Mouse (Mus musculus) brown adipose tissue, adult 24 weeks (tissue): ENCODE measurements around the gene Lilr4b. TPM values are rescaled to one million over a fixed set of nuclear protein-coding genes. Genes with fewer than 3 reads are reported as not detected.
"Not testable (repeated sequence)": the region's sequence is repeated elsewhere in the genome, so short reads cannot be mapped to it uniquely, and the experiment has no call there.

Experiments
- H3K27ac ChIP-seq: fragments of 200-500 bp; replicated peaks from 2 replicates; pipeline ENCODE4 v1.5.1; 2012; ENCODE audit warnings: low read depth, mild to moderate bottlenecking, low read length
- H3K4me1 ChIP-seq: fragments of 200-500 bp; 2 replicates; pipeline ENCODE4 v1.6.1; 2012; ENCODE audit warnings: low read length, mixed read lengths; ENCODE audit not compliant: control insufficient read depth, insufficient read depth, insufficient read length
- H3K4me3 ChIP-seq: fragments of 200-500 bp; 2 replicates; pipeline ENCODE4 v1.5.1; 2012; ENCODE audit warnings: low read depth, mild to moderate bottlenecking, low read length, moderate library complexity; ENCODE audit not compliant: insufficient read depth
- polyA plus RNA-seq: library from polyadenylated mRNA; stranded (reverse); fragments of >200 nt; gene quantifications from 2 replicates; pipeline ENCODE4 v1.2.4, GENCODE M21; 2012; ENCODE audit not compliant: missing spikeins, insufficient read depth, insufficient read length

Lilr4b gene
- 1.0 and 2.3 TPM in 2 replicates for polyA plus RNA-seq

DNA sequence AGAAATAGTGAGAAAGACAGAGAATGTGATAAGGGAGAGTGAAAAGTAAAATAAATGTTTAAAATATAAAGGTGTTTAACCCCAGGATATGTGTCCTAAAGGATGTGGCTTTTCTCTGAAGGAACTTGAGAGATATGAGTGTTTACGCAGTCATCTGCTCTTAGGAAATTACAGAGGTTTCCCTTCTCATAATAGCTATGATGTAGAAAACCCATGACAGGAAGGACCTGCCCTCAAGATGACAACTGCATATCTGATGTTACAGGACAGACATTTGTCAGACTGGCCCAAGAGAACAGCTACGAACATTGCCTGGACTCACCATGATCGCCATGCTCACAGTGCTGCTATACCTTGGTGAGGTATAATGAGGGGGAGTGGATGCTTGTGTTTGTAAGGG is at the start of gene Lilr4b, which contains the start of gene Gm49339:
TSS of gene Lilr4b (plus strand) at position 236 of the 400 bp plus-strand sequence.
TSS of gene Gm49339 (plus strand) at position 216 of the 400 bp plus-strand sequence.
- not testable (repeated sequence) for H3K4me1 ChIP-seq
- H3K4me3 ChIP-seq, result peak within 1 kb of the TSS; percentile 25
- peak within 1 kb of the TSS; percentile 24 for H3K27ac ChIP-seq

DNA sequence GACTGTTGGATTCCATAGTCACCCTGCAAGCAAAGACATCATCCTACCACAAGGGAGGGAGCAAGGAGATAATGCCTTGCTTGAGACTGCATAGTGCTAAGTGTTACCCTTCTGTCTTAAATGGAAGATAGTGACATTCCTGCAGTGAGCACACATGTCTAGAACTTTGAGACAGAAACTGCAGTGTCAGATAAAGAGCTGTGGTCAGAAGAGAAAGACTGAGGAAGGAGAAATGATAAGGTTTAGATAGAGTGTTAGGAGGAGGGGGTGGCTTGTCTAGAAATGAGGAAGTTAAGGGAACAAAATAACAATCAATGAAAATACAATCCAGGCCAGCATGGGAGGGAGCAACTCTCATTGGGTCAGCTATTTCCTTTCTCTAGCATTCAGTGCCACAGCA is 47.5 kb upstream of the Lilr4b start:
- H3K27ac ChIP-seq, result no peak overlapping the region
- H3K4me1 ChIP-seq, result no peaks in the 10 kb centered on the region
- H3K4me3 ChIP-seq, result no peak overlapping the region

DNA sequence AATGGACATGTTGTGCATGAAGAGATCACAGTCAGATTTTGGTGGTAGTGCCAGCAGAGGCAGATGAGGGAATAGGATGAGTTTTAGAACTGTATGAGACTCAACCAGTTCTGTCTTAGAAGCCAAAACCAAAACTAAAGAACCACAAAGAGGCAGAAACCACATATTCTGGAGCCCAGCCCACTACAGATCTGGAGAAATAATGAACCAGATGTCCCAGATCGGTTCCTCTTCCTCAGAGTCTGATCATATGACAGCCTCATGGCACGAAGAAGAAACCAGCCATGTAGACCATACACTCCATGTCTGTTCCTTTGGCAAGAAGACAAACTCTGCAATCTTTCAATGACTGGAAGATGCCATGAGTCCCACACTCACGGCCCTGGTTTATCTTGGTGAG is 44.7 kb upstream of the Lilr4b start:
- Histone ChIP-seq H3K4me3 (no peak overlapping the region), H3K27ac (no peak overlapping the region), H3K4me1 (no peaks in the 10 kb centered on the region)

DNA sequence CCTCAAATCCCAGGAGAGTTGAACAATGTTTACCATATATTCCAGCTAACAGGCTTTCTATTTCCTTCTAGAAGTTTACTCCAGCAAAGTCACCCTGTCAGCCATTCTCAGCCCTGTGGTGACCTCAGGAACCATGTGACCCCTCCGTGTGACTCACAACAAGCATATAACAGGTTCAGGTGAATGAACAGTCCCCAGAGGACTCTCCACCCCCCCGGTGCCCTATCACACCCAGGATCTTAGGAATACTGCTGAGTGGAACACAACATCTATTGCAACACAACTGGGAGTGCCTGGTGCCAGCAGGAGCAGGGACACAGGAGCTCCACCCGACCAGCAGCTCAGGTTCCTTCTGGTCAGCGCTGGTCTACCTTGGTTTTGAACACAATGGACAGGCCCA is 28.8 kb upstream of the Lilr4b start:
- H3K4me3 ChIP-seq, result no peak overlapping the region
- H3K27ac ChIP-seq, result peak overlapping the region; percentile 1; the same call in 1 of the 2 replicates
- H3K4me1 ChIP-seq, result no peaks in the 10 kb centered on the region

DNA sequence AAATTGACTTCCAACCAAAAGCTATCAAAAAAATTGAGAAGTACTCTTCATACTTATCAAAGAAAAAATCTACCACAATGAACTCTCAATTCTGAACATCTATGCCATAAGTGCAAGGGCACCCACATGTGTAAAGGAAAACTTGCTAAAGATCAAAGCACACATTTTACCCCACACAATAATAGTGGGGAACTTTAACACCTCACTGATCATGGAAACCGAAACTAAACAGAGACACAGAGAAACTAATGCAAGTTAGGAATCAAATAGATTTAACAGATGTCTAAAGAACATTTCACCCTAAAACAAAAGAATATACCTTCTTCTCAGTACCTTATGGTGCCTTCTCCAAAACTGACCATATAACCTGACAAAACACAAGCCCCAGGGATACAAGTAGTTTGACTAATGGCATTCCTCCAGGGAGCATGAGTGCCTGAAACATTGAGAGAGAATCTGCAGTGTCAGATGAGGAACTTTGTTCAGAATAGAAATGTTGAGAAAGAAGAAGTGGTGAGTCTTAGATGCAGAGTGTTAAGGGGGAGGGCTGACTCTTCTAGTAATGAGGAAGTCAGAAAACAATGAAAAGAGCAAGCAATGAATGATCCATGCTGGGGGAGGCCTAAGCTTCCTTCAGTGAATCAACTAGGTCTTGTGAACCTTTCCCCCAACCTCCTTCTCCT is 26.7 kb upstream of the Lilr4b start:
- H3K27ac ChIP-seq, result no peak overlapping the region
- H3K4me3 ChIP-seq, result no peak overlapping the region
- no peaks in the 10 kb centered on the region for H3K4me1 ChIP-seq

DNA sequence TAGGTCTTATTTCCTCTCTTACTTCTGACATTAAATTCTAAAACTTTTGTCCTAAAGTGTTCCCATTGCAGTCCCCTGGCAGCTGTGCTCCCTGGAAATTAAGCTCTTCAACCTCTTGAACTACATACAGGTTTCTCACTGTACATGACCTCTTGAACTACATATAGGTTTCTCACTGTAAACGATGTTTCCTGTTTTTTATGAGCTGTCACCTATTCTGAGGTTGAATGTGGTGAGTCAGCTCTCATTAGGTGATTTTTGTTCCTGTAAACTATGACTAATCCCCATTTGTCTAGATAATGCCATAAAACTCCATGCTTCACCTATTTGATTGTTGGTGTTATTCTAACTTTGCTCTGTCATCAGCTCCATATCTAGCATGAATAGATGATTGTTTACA is 26.1 kb upstream of the Lilr4b start:
- Histone ChIP-seq H3K27ac (no peak overlapping the region), H3K4me1 (no peaks in the 10 kb centered on the region), H3K4me3 (no peak overlapping the region)

DNA sequence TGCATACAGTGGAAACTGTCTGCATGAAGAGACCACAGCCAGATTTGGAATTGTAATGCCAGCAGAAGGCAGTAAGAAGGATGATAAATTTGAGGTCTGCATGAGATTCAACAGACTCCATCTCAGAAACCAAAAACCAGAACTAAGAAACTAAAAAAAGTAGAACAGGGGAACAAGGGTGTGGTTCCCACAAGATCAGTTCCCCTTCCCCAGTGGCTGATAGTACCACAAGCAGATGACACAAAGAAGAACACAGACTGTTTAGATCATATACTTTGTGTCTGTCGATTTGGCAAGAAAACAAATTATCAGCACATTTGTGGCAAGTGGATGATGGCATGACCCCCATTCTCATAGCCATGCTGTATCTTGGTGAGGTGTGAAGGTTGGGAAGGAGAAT is 24.7 kb upstream of the Lilr4b start:
- no peak overlapping the region for H3K4me3 ChIP-seq
- no peaks in the 10 kb centered on the region for H3K4me1 ChIP-seq
- H3K27ac ChIP-seq, result peak overlapping the region; percentile 56

DNA sequence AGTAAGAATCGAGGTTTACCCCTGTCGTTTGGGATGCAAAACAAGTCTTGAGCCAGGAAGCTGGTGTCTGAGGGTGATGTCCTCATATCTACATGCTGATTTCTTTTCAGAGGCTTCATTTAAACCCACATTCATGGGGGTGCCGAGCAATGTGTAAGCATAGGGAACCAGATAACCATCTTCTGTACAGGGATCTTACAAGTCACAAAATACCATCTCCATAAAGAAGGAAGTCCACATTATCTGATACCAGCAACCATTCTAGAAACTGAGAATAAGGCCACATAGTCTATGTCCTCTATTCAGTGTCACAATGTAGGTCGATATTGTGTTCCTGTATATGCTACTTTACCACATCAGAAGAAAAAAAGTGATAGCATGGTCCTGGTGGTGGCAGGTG is 24.1 kb upstream of the Lilr4b start:
- H3K27ac ChIP-seq, result peak overlapping the region; percentile 55
- H3K4me1 ChIP-seq, result no peaks in the 10 kb centered on the region

DNA sequence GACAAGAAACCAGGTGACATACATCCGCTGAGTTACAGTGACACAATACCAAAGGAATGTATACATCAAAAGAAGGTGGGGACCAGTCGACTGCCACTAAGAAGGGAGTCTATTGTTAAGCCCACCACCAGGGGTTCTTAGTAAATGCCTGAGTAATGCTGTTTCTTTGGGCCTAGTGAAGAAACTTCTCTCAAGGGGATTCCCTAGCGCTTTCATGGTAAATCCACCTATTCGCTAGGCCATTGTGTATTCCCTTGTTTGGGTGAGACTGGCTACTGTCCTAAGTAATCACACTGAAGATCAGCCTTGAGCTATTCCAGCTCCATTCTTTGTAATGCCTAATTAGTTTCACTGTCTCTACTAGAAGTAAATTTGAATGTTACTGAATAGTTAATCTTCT is 16.6 kb upstream of the Lilr4b start:
- H3K4me3 ChIP-seq, H3K4me1 ChIP-seq, H3K27ac ChIP-seq: not testable (repeated sequence)

More for the DNA sequence above, 24.1 kb upstream of the Lilr4b start:
- H3K4me3 ChIP-seq, result no peak overlapping the region

DNA sequence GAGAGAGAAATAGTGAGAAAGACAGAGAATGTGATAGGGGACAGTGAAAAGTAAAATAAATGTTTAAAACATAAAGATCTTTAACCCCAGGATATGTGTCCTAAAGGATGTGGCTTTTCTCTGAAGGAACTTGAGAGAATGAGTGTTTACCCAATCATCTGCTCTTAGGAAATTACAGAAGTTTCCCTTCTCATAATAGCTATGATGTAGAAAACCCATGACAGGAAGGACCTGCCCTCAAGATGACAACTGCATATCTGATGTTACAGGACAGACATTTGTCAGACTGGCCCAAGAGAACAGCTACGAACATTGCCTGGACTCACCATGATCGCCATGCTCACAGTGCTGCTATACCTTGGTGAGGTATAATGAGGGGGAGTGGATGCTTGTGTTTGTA is 10.3 kb downstream of the Lilr4b start, which contains the start of gene Lilrb4a:
TSS of gene Lilrb4a (plus strand) at position 266 of the 400 bp plus-strand sequence.
- Histone ChIP-seq H3K27ac (peak within 1 kb of the TSS; percentile 43; the same call in 1 of the 2 replicates), H3K4me3 (peak within 1 kb of the TSS; percentile 11)
- not testable (repeated sequence) for H3K4me1 ChIP-seq

DNA sequence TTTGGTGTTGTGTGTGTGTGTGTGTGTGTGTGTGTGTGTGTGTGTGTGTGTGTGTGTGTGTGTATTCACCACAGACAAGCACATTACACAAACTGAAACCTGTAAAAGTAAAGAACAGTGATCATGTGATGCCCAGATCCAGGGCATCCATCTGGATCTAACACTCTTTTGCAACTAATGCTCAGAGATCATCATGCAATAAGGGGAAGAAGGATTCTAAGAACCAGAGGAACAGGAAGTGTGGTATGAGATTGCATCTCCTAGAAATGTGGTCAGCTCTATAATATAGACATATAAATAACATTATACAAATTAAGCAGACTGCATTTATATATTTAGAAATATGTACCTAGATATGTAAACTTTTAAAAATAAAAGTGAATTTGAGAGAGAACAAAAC is 39.6 kb downstream of the Lilr4b start:
- Histone ChIP-seq H3K27ac (no peak overlapping the region), H3K4me1 (no peaks in the 10 kb centered on the region), H3K4me3 (no peak overlapping the region)

DNA sequence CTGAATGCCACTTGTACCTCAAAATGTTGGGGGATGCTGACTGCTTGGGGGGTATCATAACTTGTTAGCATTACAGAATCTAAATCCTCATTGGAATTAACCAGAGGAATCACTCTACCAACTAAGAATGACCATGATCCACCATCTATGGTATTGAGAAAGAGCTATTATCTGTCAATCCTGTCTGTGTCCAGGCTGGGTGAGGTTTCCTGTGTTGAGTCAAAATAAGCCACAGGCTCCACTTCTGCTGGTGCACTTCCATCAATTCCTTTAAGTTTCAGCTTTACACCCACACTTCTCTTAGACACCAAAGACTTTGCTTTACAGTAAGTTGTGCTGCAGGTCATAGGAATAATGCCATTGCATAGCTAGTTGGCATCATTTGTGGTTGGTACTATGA is 41.0 kb downstream of the Lilr4b start:
- no peaks in the 10 kb centered on the region for H3K4me1 ChIP-seq

DNA sequence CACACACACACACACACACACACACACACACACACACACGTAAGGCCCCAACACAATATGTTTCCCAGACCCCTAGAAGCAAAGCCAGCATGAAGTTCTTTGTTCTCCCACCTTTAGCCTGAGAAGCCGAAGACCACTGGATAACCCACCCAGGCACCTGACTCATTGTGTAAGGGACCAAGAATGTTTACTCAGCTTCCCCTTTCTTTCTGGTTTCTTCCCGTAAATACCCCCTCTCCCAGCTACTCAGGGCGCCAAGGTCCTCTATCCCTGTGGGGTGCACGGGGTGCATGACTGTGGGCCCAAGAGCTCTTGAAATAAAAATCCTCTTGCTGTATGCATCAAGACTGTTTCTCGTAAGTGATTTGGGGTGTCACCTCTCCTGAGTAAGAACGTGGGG is 45.7 kb downstream of the Lilr4b start:
- Histone ChIP-seq H3K4me1 (no peaks in the 10 kb centered on the region), H3K27ac (peak overlapping the region; percentile 88), H3K4me3 (peak overlapping the region; percentile 49)

More for the DNA sequence above, 41.0 kb downstream of the Lilr4b start:
- Histone ChIP-seq H3K4me3 (no peak overlapping the region), H3K27ac (no peak overlapping the region)

DNA sequence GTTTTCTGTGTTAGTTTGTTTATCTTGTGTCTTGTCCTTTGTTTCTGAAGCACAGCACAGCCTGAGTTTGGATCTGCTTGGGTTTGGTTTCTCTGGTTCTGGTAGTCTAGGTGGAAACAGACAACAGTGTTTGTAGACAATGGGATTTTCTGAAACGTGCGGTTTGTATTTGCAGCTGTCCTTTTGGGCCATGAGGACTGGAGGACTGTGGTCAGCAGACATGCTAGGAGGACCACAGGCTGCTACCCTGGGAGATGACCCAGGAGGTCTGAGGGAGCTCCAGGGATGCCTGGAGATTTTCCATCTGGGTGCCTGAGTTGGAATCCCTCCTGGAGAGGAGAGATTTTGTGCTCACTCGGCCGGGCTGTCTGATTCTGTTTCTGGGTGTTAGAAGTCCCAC is 46.2 kb downstream of the Lilr4b start:
- peak overlapping the region; percentile 49 for H3K4me3 ChIP-seq
- H3K4me1 ChIP-seq, result no peaks in the 10 kb centered on the region
- H3K27ac ChIP-seq, result peak overlapping the region; percentile 88

DNA sequence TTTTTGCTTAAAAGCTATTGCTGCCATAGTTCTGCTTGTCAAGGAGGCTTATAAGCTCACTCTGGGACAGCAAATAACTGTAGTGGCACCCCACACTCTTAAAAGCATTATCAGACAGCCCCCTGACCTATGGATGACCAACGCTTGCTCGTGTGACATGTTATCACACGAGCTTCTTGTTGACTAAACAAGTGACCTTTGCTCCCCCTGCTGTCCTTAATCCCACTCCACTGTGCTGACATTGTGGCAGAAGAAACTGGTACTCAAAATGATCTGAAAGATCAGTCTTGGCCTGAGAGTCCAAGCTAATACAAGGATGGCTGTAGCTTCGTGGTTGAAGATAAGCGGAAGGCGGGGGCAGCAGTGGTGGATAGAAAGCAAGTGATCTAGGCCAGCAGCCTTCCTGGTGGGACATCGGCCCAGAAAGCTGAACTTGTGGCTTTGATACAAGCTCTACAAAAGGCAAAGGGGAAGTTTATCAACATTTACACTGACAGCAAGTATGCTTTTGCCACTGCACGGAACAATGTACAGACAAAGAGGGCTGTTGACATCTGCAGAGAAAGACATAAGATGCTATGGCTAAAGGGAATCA is 48.5 kb downstream of the Lilr4b start:
- H3K4me3 ChIP-seq, result peak overlapping the region; percentile 15; the same call in 1 of the 2 replicates
- no peaks in the 10 kb centered on the region for H3K4me1 ChIP-seq
- peak overlapping the region; percentile 54 for H3K27ac ChIP-seq

DNA sequence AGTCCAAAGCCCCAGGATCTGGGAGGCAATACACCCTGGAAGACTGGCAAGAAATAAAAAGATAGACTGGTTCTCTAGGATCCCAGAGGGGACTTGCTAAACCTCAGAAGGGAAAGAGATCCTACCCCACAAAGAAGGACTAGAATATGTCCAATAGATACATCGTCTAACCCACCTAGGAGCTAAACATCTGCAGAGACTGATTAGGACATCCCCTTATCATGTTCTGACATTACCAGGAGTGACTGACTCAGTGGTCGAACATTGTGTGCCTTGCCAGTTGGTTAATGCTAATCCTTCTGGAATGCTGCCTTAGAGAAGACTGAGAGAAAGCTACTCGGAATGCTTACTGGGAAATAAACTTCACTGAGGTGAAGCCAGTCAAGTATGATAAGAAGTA is 49.1 kb downstream of the Lilr4b start:
- Histone ChIP-seq H3K4me1 (no peaks in the 10 kb centered on the region), H3K27ac (no peak overlapping the region), H3K4me3 (no peak overlapping the region)
